Mouse (Mus musculus) myocyte (in vitro differentiated cells): ENCODE results near the gene Zfp966.
"Not testable (repeated sequence)": the region's sequence is repeated elsewhere in the genome, so short reads cannot be mapped to it uniquely, and the experiment has no call there.

Source experiments
- CEBPB ChIP-seq: IDR thresholded peaks from 2 replicates; pipeline ENCODE4 v1.6.1; 2011; ENCODE audit warnings: mild to moderate bottlenecking, moderate library complexity; ENCODE audit not compliant: poor library complexity, insufficient read depth, severe bottlenecking
- E2F4 ChIP-seq: IDR thresholded peaks from one replicate; pipeline ENCODE4 v1.6.1; 2011; ENCODE audit warnings: mild to moderate bottlenecking, control low read depth, moderate library complexity; ENCODE audit not compliant: insufficient read depth
- MAX ChIP-seq: IDR thresholded peaks from one replicate; pipeline ENCODE4 v1.6.1; 2011; ENCODE audit warnings: low read depth, mild to moderate bottlenecking, control low read depth
- POLR2A ChIP-seq: IDR thresholded peaks from one replicate; pipeline ENCODE4 v1.6.1; 2011; ENCODE audit warnings: low read depth, mild to moderate bottlenecking, control low read depth, moderate library complexity; ENCODE audit not compliant: insufficient read length
- POLR2AphosphoS2 ChIP-seq: IDR thresholded peaks from one replicate; pipeline ENCODE4 v1.6.1; 2011; ENCODE audit warnings: low read depth, control low read depth; ENCODE audit not compliant: insufficient read length
- REST ChIP-seq: IDR thresholded peaks from one replicate; pipeline ENCODE4 v1.6.1; 2011; ENCODE audit warnings: mild to moderate bottlenecking, control low read depth, moderate library complexity; ENCODE audit not compliant: insufficient read depth, insufficient read length
- TCF12 ChIP-seq: IDR thresholded peaks from one replicate; pipeline ENCODE4 v1.6.1; 2011; ENCODE audit warnings: mild to moderate bottlenecking, control low read depth; ENCODE audit not compliant: poor library complexity, insufficient read depth, severe bottlenecking
- TCF3 ChIP-seq: IDR thresholded peaks from one replicate; pipeline ENCODE4 v1.6.1; 2011; ENCODE audit warnings: low read depth, control low read depth; ENCODE audit not compliant: insufficient read length
- USF1 ChIP-seq: IDR thresholded peaks from one replicate; pipeline ENCODE4 v1.6.1; 2011; ENCODE audit warnings: low read depth, mild to moderate bottlenecking, control low read depth, moderate library complexity

GRCm38 (mm10) chr2:175931000-175931399 lies at the start of gene Zfp966:
- not testable (repeated sequence) for TF ChIP-seq USF1, REST, POLR2A, MAX, TCF3, POLR2AphosphoS2, E2F4, TCF12, CEBPB
